Mouse (Mus musculus): ENCODE measurements at regions not wholly inside any gene's neighbourhood (a gene's known extent, or its start where the extent isn't known, plus 50 kb on each side); places are given as distances from the start of the nearest gene placed in this dataset.
A peak's percentile ranks its signal among the peaks of the same experiment; 100 is the strongest.

GRCm38 (mm10) chr13:47869670-47870532 is 391.1 kb upstream of the Id4 start:
- Histone ChIP-seq H3K27me3 (ENCODE audit: insufficient read depth, low read length) (no peaks in the 10 kb centered on the region; the same call in 1 of the 2 replicates), H3K4me1 (ENCODE audit: insufficient read depth) (no peaks in the 10 kb centered on the region), H3K4me3 (ENCODE audit: low read depth, low read length) (no peak overlapping the region), H3K36me3 (ENCODE audit: insufficient read depth) (no peaks in the 10 kb centered on the region), H3K9ac (no peak overlapping the region), H3K9me3 (ENCODE audit: low read length) (no peaks in the 10 kb centered on the region), H3K4me2 (ENCODE audit: low read depth) (no peak overlapping the region), H3K27ac (ENCODE audit: low read depth, low read length) (no peak overlapping the region)
- TF ChIP-seq CTCF (IDR thresholded peaks at IDR 0.05; ENCODE audit: low read depth) = no peak
- ATAC-seq = peak; percentile 63
- DNase-seq = peak; percentile 57
- 29% methylated on average over 10 of the region's 10 CpGs for WGBS

- Histone ChIP-seq H3K36me3 (ENCODE audit: insufficient read depth) (no peaks in the 10 kb centered on the region), H3K9me3 (ENCODE audit: low read length) (no peaks in the 10 kb centered on the region), H3K4me2 (ENCODE audit: low read depth) (no peak overlapping the region), H3K4me3 (ENCODE audit: low read depth, low read length) (no peak overlapping the region), H3K27me3 (ENCODE audit: insufficient read depth, low read length) (no peaks in the 10 kb centered on the region; the same call in 1 of the 2 replicates), H3K4me1 (ENCODE audit: insufficient read depth) (no peaks in the 10 kb centered on the region), H3K9ac (no peak overlapping the region), H3K27ac (ENCODE audit: low read depth, low read length) (no peak overlapping the region)
- TF ChIP-seq CTCF (IDR thresholded peaks at IDR 0.05; ENCODE audit: low read depth) = no peak
- ATAC-seq (no peak), DNase-seq (no peak)
- 18% methylated on average over 11 of the region's 11 CpGs for WGBS
Observed at GRCm38 (mm10) chr13:47872645-47873044, 388.4 kb upstream of the Id4 start.

- no peaks in the 10 kb centered on the region for H3K36me3 ChIP-seq (ENCODE audit: insufficient read depth)
- TF ChIP-seq CTCF (IDR thresholded peaks at IDR 0.05; ENCODE audit: low read depth) = no peak
- WGBS = 61% methylated on average over 4 of the region's 4 CpGs
- H3K9me3 ChIP-seq (ENCODE audit: low read length) = no peaks in the 10 kb centered on the region
- no peak overlapping the region for H3K9ac ChIP-seq
- ATAC-seq = peak; percentile 43; the same call in 1 of the 2 replicates
- DNase-seq = peak; percentile 69
- H3K27ac ChIP-seq (ENCODE audit: low read depth, low read length) = no peak overlapping the region
- H3K4me2 ChIP-seq (ENCODE audit: low read depth) = no peak overlapping the region
- H3K4me3 ChIP-seq (ENCODE audit: low read depth, low read length) = no peak overlapping the region
- no peaks in the 10 kb centered on the region for H3K27me3 ChIP-seq (ENCODE audit: insufficient read depth, low read length)
- H3K4me1 ChIP-seq (ENCODE audit: insufficient read depth) = no peaks in the 10 kb centered on the region
Observed at GRCm38 (mm10) chr13:47892569-47892968, 368.5 kb upstream of the Id4 start.

- Histone ChIP-seq H3K4me1 (ENCODE audit: insufficient read depth) (no peaks in the 10 kb centered on the region), H3K4me3 (ENCODE audit: low read depth, low read length) (no peak overlapping the region), H3K9ac (no peak overlapping the region), H3K4me2 (ENCODE audit: low read depth) (no peak overlapping the region), H3K9me3 (ENCODE audit: low read length) (no peaks in the 10 kb centered on the region), H3K36me3 (ENCODE audit: insufficient read depth) (no peaks in the 10 kb centered on the region), H3K27me3 (ENCODE audit: insufficient read depth, low read length) (no peaks in the 10 kb centered on the region), H3K27ac (ENCODE audit: low read depth, low read length) (no peak overlapping the region)
- DNase-seq (no peak), ATAC-seq (no peak)
- WGBS = 76% methylated on average over 1 of the region's 1 CpGs
- no peak for TF ChIP-seq CTCF (IDR thresholded peaks at IDR 0.05; ENCODE audit: low read depth)
Observed at GRCm38 (mm10) chr13:47894331-47894730, 366.7 kb upstream of the Id4 start.

- H3K4me1 ChIP-seq (ENCODE audit: insufficient read depth) = no peaks in the 10 kb centered on the region
- peak; percentile 64 for DNase-seq
- TF ChIP-seq CTCF (IDR thresholded peaks at IDR 0.05; ENCODE audit: low read depth) = no peak
- no peaks in the 10 kb centered on the region for H3K27me3 ChIP-seq (ENCODE audit: insufficient read depth, low read length)
- peak; percentile 76 for ATAC-seq
- H3K9me3 ChIP-seq (ENCODE audit: low read length) = no peaks in the 10 kb centered on the region
- no peak overlapping the region for H3K4me2 ChIP-seq (ENCODE audit: low read depth)
- H3K27ac ChIP-seq (ENCODE audit: low read depth, low read length) = no peak overlapping the region
- H3K36me3 ChIP-seq (ENCODE audit: insufficient read depth) = no peaks in the 10 kb centered on the region
- H3K4me3 ChIP-seq (ENCODE audit: low read depth, low read length) = no peak overlapping the region
- H3K9ac ChIP-seq = no peak overlapping the region
- 33% methylated on average over 6 of the region's 6 CpGs for WGBS
Observed at GRCm38 (mm10) chr13:47895256-47895655, 365.8 kb upstream of the Id4 start.

- DNase-seq (peak; percentile 76), ATAC-seq (0 out of 2 replicates have a peak, but pooled peaks have one; percentile 16)
- Histone ChIP-seq H3K9ac (no peak overlapping the region), H3K4me3 (ENCODE audit: low read depth, low read length) (no peak overlapping the region), H3K27me3 (ENCODE audit: insufficient read depth, low read length) (no peaks in the 10 kb centered on the region), H3K4me2 (ENCODE audit: low read depth) (no peak overlapping the region), H3K36me3 (ENCODE audit: insufficient read depth) (no peaks in the 10 kb centered on the region), H3K4me1 (ENCODE audit: insufficient read depth) (no peaks in the 10 kb centered on the region), H3K27ac (ENCODE audit: low read depth, low read length) (no peak overlapping the region), H3K9me3 (ENCODE audit: low read length) (no peaks in the 10 kb centered on the region)
- WGBS = 57% methylated on average over 4 of the region's 4 CpGs
- TF ChIP-seq CTCF (IDR thresholded peaks at IDR 0.05; ENCODE audit: low read depth) = no peak
Observed at GRCm38 (mm10) chr13:47896646-47897045, 364.4 kb upstream of the Id4 start.

GRCm38 (mm10) chr13:47909851-47910530 is 351.0 kb upstream of the Id4 start:
- no peak for DNase-seq
- H3K9ac ChIP-seq = no peak overlapping the region
- H3K4me2 ChIP-seq (ENCODE audit: low read depth) = no peak overlapping the region
- 53% methylated on average over 9 of the region's 9 CpGs for WGBS
- no peak overlapping the region for H3K4me3 ChIP-seq (ENCODE audit: low read depth, low read length)
- no peak for TF ChIP-seq CTCF (IDR thresholded peaks at IDR 0.05; ENCODE audit: low read depth)
- no peaks in the 10 kb centered on the region for H3K9me3 ChIP-seq (ENCODE audit: low read length)
- no peaks in the 10 kb centered on the region for H3K4me1 ChIP-seq (ENCODE audit: insufficient read depth)
- no peaks in the 10 kb centered on the region for H3K36me3 ChIP-seq (ENCODE audit: insufficient read depth)
- H3K27ac ChIP-seq (ENCODE audit: low read depth, low read length) = no peak overlapping the region
- H3K27me3 ChIP-seq (ENCODE audit: insufficient read depth, low read length) = no peaks in the 10 kb centered on the region
- ATAC-seq = peak; percentile 81

All from forebrain, postnatal 0 days (tissue).